8 mouse cellular contexts compared by ENCODE assay signal in genomic region chr4:41741158-41741560, GRCm38 (mm10). TPM values are rescaled to one million over a fixed set of nuclear protein-coding genes. Genes with fewer than 3 reads are reported as not detected.
A peak's percentile ranks its signal among the peaks of the same experiment; 100 is the strongest.
DNase-seq lines count a peak whose midpoint lies in the region; ATAC-seq and TF ChIP-seq lines count a peak whose summit lies in the region.

No protein-coding gene starts in this region.

- WGBS in cerebellum, adult 2 months: under 1% methylated on average over 27 of the region's 27 CpGs
- WGBS in forebrain, postnatal 0 days: under 1% methylated on average over 27 of the region's 27 CpGs
- under 1% methylated on average over 27 of the region's 27 CpGs for WGBS in lung, postnatal 0 days

- peaks cover 15% of the 10 kb centered on the region for H3K79me2 ChIP-seq in MEL (ENCODE audit: control insufficient read depth, insufficient read depth, low read length, poor library complexity)

- H3K27me3 ChIP-seq in MEL (ENCODE audit: control insufficient read depth in 1 of 2, insufficient read depth in 2 of 2, low read length in 2 of 2): no peaks in the 10 kb centered on the region
- H3K27me3 ChIP-seq in cerebellum, adult 2 months (ENCODE audit: control insufficient read depth, insufficient read depth, low read length): no peaks in the 10 kb centered on the region
- no peaks in the 10 kb centered on the region for H3K27me3 ChIP-seq in forebrain, postnatal 0 days (ENCODE audit: insufficient read depth, low read length)
- no peaks in the 10 kb centered on the region for H3K27me3 ChIP-seq in lung, postnatal 0 days (replicated peaks; ENCODE audit: insufficient read depth, low read length)

- H3K36me3 ChIP-seq in MEL (ENCODE audit: control insufficient read depth in 1 of 2, insufficient read depth in 2 of 2, low read length in 2 of 2): peaks cover 0 to 27% of the 10 kb centered on the region in 2 experiments; a peak in 2 of 4 replicates
- no peaks in the 10 kb centered on the region; the same call in 1 of the 2 replicates for H3K36me3 ChIP-seq in forebrain, postnatal 0 days (ENCODE audit: insufficient read depth)
- no peaks in the 10 kb centered on the region for H3K36me3 ChIP-seq in lung, postnatal 0 days (ENCODE audit: insufficient read depth, low read length)

- peak overlapping the region; percentile 67 to 68 for H3K4me3 ChIP-seq in MEL (ENCODE audit: control insufficient read depth in 1 of 2, insufficient read depth in 1 of 2, low read depth in 2 of 2, low read length in 2 of 2)
- H3K4me3 ChIP-seq in cerebellum, adult 2 months (replicated peaks; ENCODE audit: insufficient read depth, low read depth, low read length): peak overlapping the region; percentile 79
- H3K4me3 ChIP-seq in forebrain, postnatal 0 days (ENCODE audit: low read depth, low read length): peak overlapping the region; percentile 70
- H3K4me3 ChIP-seq in lung, postnatal 0 days (ENCODE audit: low read depth, low read length): peak overlapping the region; percentile 56

- peak in 1 of 2 experiments; percentile 37; a peak in 2 of 4 replicates for TF ChIP-seq EP300 in MEL (IDR thresholded peaks at IDR 0.05; ENCODE audit: low read depth in 1 of 2, low read length in 2 of 2)
- TF ChIP-seq EP300 in lung, postnatal 0 days (IDR thresholded peaks at IDR 0.05): no peak

- peak; percentile 84 to 95; a peak in 3 of 4 replicates for TF ChIP-seq POLR2A in MEL (IDR thresholded peaks at IDR 0.05; ENCODE audit: control insufficient read depth in 1 of 2, insufficient read depth in 1 of 2, low read depth in 1 of 2, low read length in 2 of 2, poor library complexity in 1 of 2)
- peak; percentile 93 for TF ChIP-seq POLR2A in cerebellum, adult 2 months (IDR thresholded peaks at IDR 0.05; ENCODE audit: borderline replicate concordance, insufficient read depth, low read length)

- peak overlapping the region; percentile 75 for H3K9ac ChIP-seq in MEL (ENCODE audit: control insufficient read depth, low read depth, low read length, poor library complexity, severe bottlenecking)
- H3K9ac ChIP-seq in forebrain, postnatal 0 days: peak overlapping the region; percentile 71
- peak overlapping the region; percentile 51 for H3K9ac ChIP-seq in lung, postnatal 0 days (replicated peaks; ENCODE audit: low read depth)

- TF ChIP-seq RAD21 in MEL (IDR thresholded peaks at IDR 0.05; ENCODE audit: low read depth, low read length): no peak

- H3K4me2 ChIP-seq in forebrain, postnatal 0 days (ENCODE audit: low read depth): peak overlapping the region; percentile 75
- peak overlapping the region; percentile 70 for H3K4me2 ChIP-seq in lung, postnatal 0 days (replicated peaks; ENCODE audit: low read depth, low read length)

- H3K27ac ChIP-seq in MEL (ENCODE audit: control insufficient read depth, low read depth, low read length): peak overlapping the region; percentile 51
- H3K27ac ChIP-seq in cerebellum, adult 2 months (ENCODE audit: insufficient read depth, low read length): peak overlapping the region; percentile 60; the same call in 1 of the 2 replicates
- peak overlapping the region; percentile 81 for H3K27ac ChIP-seq in forebrain, postnatal 0 days (ENCODE audit: low read depth, low read length)
- peak overlapping the region; percentile 84 for H3K27ac ChIP-seq in lung, postnatal 0 days (ENCODE audit: low read length)

- no peak for TF ChIP-seq CTCF in MEL (IDR thresholded peaks at IDR 0.05 in 2 of 3, conservative IDR thresholded peaks at IDR 0.05 in 1 of 3; ENCODE audit: control insufficient read depth in 1 of 3, insufficient read depth in 1 of 3, low read depth in 2 of 3, low read length in 3 of 3, poor library complexity in 1 of 3, severe bottlenecking in 1 of 3)
- TF ChIP-seq CTCF in cerebellum, adult 2 months (IDR thresholded peaks at IDR 0.05; ENCODE audit: borderline replicate concordance, insufficient read depth, low read depth, low read length): no peak
- TF ChIP-seq CTCF in forebrain, postnatal 0 days (IDR thresholded peaks at IDR 0.05; ENCODE audit: low read depth): no peak
- peak; percentile 37 for TF ChIP-seq CTCF in lung, postnatal 0 days (IDR thresholded peaks at IDR 0.05)

- DNase-seq in MEL (ENCODE audit: low read depth, low spot score): peak; percentile 98
- peak; percentile 95 to 98 for DNase-seq in cerebellum, adult 2 months
- peak; percentile 92 for DNase-seq in forebrain, postnatal 0 days
- DNase-seq in layer of hippocampus, adult 9-11 months: peak; percentile 95
- DNase-seq in lung, postnatal 0 days (ENCODE audit: low spot score): peak; percentile 95
- DNase-seq in ovary, postnatal 14 days (ENCODE audit: low spot score): peak; percentile 77
- peak; percentile 94 for DNase-seq in thymus, postnatal 14 days

- H3K9me3 ChIP-seq in MEL (replicated peaks; ENCODE audit: insufficient read depth, low read length): no peaks in the 10 kb centered on the region
- no peaks in the 10 kb centered on the region for H3K9me3 ChIP-seq in forebrain, postnatal 0 days (ENCODE audit: low read length)
- no peaks in the 10 kb centered on the region for H3K9me3 ChIP-seq in lung, postnatal 0 days (ENCODE audit: low read length)

- H3K4me1 ChIP-seq in MEL (ENCODE audit: control insufficient read depth in 1 of 2, insufficient read depth in 2 of 2, low read length in 2 of 2): peaks cover 2 to 29% of the 10 kb centered on the region in 2 experiments
- H3K4me1 ChIP-seq in cerebellum, adult 2 months (ENCODE audit: control insufficient read depth, insufficient read depth, low read length): peaks cover 5% of the 10 kb centered on the region; the same call in 1 of the 2 replicates
- H3K4me1 ChIP-seq in forebrain, postnatal 0 days (ENCODE audit: insufficient read depth): peaks cover 7% of the 10 kb centered on the region; the same call in 1 of the 2 replicates
- peaks cover 7% of the 10 kb centered on the region; the same call in 1 of the 2 replicates for H3K4me1 ChIP-seq in lung, postnatal 0 days (ENCODE audit: insufficient read depth, low read depth, low read length)

- peak; percentile 97 for ATAC-seq in forebrain, postnatal 0 days
- peak; percentile 91 to 93 for ATAC-seq in hematopoietic stem cell, adult 5-6 weeks (replicated peaks in 1 of 2; ENCODE audit: insufficient read depth in 1 of 2, low FRiP score in 2 of 2, low TSS enrichment in 1 of 2, low read depth in 1 of 2, poor library complexity in 2 of 2, severe bottlenecking in 2 of 2)
- ATAC-seq in lung, postnatal 0 days: peak; percentile 98

TF ChIP-seq in MEL, 35 proteins besides CTCF, POLR2A, EP300 and RAD21 (continues in another document):
- TF ChIP-seq USF1 (IDR thresholded peaks at IDR 0.05; ENCODE audit: low read depth, low read length): no peak
- no peak for TF ChIP-seq POLR2AphosphoS5 (IDR thresholded peaks at IDR 0.05; ENCODE audit: borderline replicate concordance, low read depth, low read length)
- no peak for TF ChIP-seq NRF1 (IDR thresholded peaks at IDR 0.05; ENCODE audit: insufficient read depth, low read depth, low read length, poor library complexity, severe bottlenecking)

RNA-seq across cellular contexts. Expression of gene Arid3c, which starts 10.2 kb away (rescaled TPM):
- not detected in 2 replicates for total RNA-seq in MEL (2012; rRNA removed)
- polyA plus RNA-seq in MEL (2012; ENCODE audit: insufficient read depth in 1 of 2, insufficient read length in 2 of 2, low read depth in 1 of 2, low replicate concordance in 2 of 2, missing spikeins in 1 of 2): under 1 TPM in 1 of 2 experiments, not detected in 1; 0.13 TPM
- polyA plus RNA-seq in cerebellum, adult 2 months (2012; rRNA removed): 0.16 and 0.18 TPM in 2 replicates
- not detected in 2 replicates for total RNA-seq in forebrain, postnatal 0 days (2014; rRNA removed)
- 0.14 and 0.15 TPM in 2 replicates for polyA plus RNA-seq in forebrain, postnatal 0 days (2015; fragmentation: Nextera tagmentation; extraction: Ambion mirVana)
- total RNA-seq in hematopoietic stem cell, adult 5-6 weeks (2017): not detected in 2 replicates
- 0.06 TPM in 1 of 2 replicates, not detected in the other for polyA plus RNA-seq in lung, postnatal 0 days (2015; fragmentation: Nextera tagmentation; extraction: Ambion mirVana)

RNA-seq across cellular contexts. Expression of gene Galt, which starts 13.9 kb away (rescaled TPM):
- total RNA-seq in MEL (2012; rRNA removed): 22.7 and 26.5 TPM in 2 replicates
- polyA plus RNA-seq in MEL (2012; ENCODE audit: insufficient read depth in 1 of 2, insufficient read length in 2 of 2, low read depth in 1 of 2, low replicate concordance in 2 of 2, missing spikeins in 1 of 2): 10 to 100 TPM in 1 of 2 experiments, not detected in 1; 31.9 TPM
- 196 and 206 TPM in 2 replicates for polyA plus RNA-seq in cerebellum, adult 2 months (2012; rRNA removed)
- 42.4 and 43.1 TPM in 2 replicates for total RNA-seq in forebrain, postnatal 0 days (2014; rRNA removed)
- polyA plus RNA-seq in forebrain, postnatal 0 days (2015; fragmentation: Nextera tagmentation; extraction: Ambion mirVana): 43.4 and 47.3 TPM in 2 replicates
- total RNA-seq in hematopoietic stem cell, adult 5-6 weeks (2017): 45.2 and 55.0 TPM in 2 replicates
- polyA plus RNA-seq in lung, postnatal 0 days (2015; fragmentation: Nextera tagmentation; extraction: Ambion mirVana): 34.3 and 39.7 TPM in 2 replicates

RNA-seq across cellular contexts. Expression of gene Sigmar1, which starts 14.8 kb away (rescaled TPM):
- total RNA-seq in MEL (2012; rRNA removed): 59.4 and 80.1 TPM in 2 replicates
- polyA plus RNA-seq in MEL (2012; ENCODE audit: insufficient read depth in 1 of 2, insufficient read length in 2 of 2, low read depth in 1 of 2, low replicate concordance in 2 of 2, missing spikeins in 1 of 2): 100 to 1,000 TPM; 112 to 190 TPM
- polyA plus RNA-seq in cerebellum, adult 2 months (2012; rRNA removed): 65.9 and 71.1 TPM in 2 replicates
- 28.4 and 29.8 TPM in 2 replicates for total RNA-seq in forebrain, postnatal 0 days (2014; rRNA removed)
- polyA plus RNA-seq in forebrain, postnatal 0 days (2015; fragmentation: Nextera tagmentation; extraction: Ambion mirVana): 32.0 and 39.7 TPM in 2 replicates
- 47.3 and 60.0 TPM in 2 replicates for total RNA-seq in hematopoietic stem cell, adult 5-6 weeks (2017)
- 43.3 and 43.7 TPM in 2 replicates for polyA plus RNA-seq in lung, postnatal 0 days (2015; fragmentation: Nextera tagmentation; extraction: Ambion mirVana)

RNA-seq across cellular contexts. Expression of gene Dctn3, which starts 18.2 kb away (rescaled TPM):
- total RNA-seq in MEL (2012; rRNA removed): 51.8 and 57.7 TPM in 2 replicates
- polyA plus RNA-seq in MEL (2012; ENCODE audit: insufficient read depth in 1 of 2, insufficient read length in 2 of 2, low read depth in 1 of 2, low replicate concordance in 2 of 2, missing spikeins in 1 of 2): 10 to 100 TPM in 1 of 2 experiments, not detected in 1; 64.6 TPM
- 162 and 167 TPM in 2 replicates for polyA plus RNA-seq in cerebellum, adult 2 months (2012; rRNA removed)
- 184 and 251 TPM in 2 replicates for total RNA-seq in forebrain, postnatal 0 days (2014; rRNA removed)
- polyA plus RNA-seq in forebrain, postnatal 0 days (2015; fragmentation: Nextera tagmentation; extraction: Ambion mirVana): 378 and 438 TPM in 2 replicates
- total RNA-seq in hematopoietic stem cell, adult 5-6 weeks (2017): 32.8 and 62.5 TPM in 2 replicates
- polyA plus RNA-seq in lung, postnatal 0 days (2015; fragmentation: Nextera tagmentation; extraction: Ambion mirVana): 143 and 151 TPM in 2 replicates

RNA-seq across cellular contexts. Expression of gene Rpp25l, which starts 27.8 kb away (rescaled TPM):
- total RNA-seq in MEL (2012; rRNA removed): 50.4 and 63.5 TPM in 2 replicates
- 10 to 100 TPM in 1 of 2 experiments, not detected in 1; 52.0 TPM for polyA plus RNA-seq in MEL (2012; ENCODE audit: insufficient read depth in 1 of 2, insufficient read length in 2 of 2, low read depth in 1 of 2, low replicate concordance in 2 of 2, missing spikeins in 1 of 2)
- 43.3 and 44.7 TPM in 2 replicates for polyA plus RNA-seq in cerebellum, adult 2 months (2012; rRNA removed)
- 36.3 and 44.4 TPM in 2 replicates for total RNA-seq in forebrain, postnatal 0 days (2014; rRNA removed)
- 43.0 and 52.0 TPM in 2 replicates for polyA plus RNA-seq in forebrain, postnatal 0 days (2015; fragmentation: Nextera tagmentation; extraction: Ambion mirVana)
- 20.6 and 22.8 TPM in 2 replicates for total RNA-seq in hematopoietic stem cell, adult 5-6 weeks (2017)
- polyA plus RNA-seq in lung, postnatal 0 days (2015; fragmentation: Nextera tagmentation; extraction: Ambion mirVana): 45.6 and 51.8 TPM in 2 replicates

Comparison
In these comparisons a context has a peak if more than half of its experiments do, and no peak if none do; other contexts are left out.
1. Peak in every context shown above with its lines: DNase-seq, ATAC-seq, H3K4me3 ChIP-seq and H3K27ac ChIP-seq.